Mouse (Mus musculus) kidney, adult 2 months (tissue): Measurements from ENCODE around the gene Gm17019. TPM values are rescaled to one million over a fixed set of nuclear protein-coding genes. Genes with fewer than 3 reads are reported as not detected.
"Not testable (repeated sequence)": the region's sequence is repeated elsewhere in the genome, so short reads cannot be mapped to it uniquely, and the experiment has no call there.

Source experiments
- DNase-seq: peaks from one replicate; pipeline ENCODE4 v3.0.0; 2021
- H3K27ac ChIP-seq: fragments of 200-500 bp; 2 replicates; pipeline ENCODE4 v1.5.1; 2012; ENCODE audit warnings: low read depth, low read length, control low read depth, inconsistent platforms; ENCODE audit not compliant: insufficient read depth
- H3K27me3 ChIP-seq: fragments of 200-500 bp; replicated peaks from 2 replicates; pipeline ENCODE4 v1.6.1; 2012; ENCODE audit warnings: mild to moderate bottlenecking, moderate library complexity, low read length, inconsistent platforms; ENCODE audit not compliant: control insufficient read depth, insufficient read depth
- H3K36me3 ChIP-seq: fragments of 200-500 bp; 2 replicates; pipeline ENCODE4 v1.6.1; 2012; ENCODE audit warnings: mild to moderate bottlenecking, moderate library complexity, low read length, inconsistent platforms; ENCODE audit not compliant: control insufficient read depth, insufficient read depth
- H3K4me1 ChIP-seq: fragments of 200-500 bp; 2 replicates; pipeline ENCODE4 v1.6.1; 2011; ENCODE audit warnings: low read length; ENCODE audit not compliant: control insufficient read depth, insufficient read depth
- H3K4me3 ChIP-seq: fragments of 200-500 bp; 2 replicates; pipeline ENCODE4 v1.5.1; 2011; ENCODE audit warnings: mild to moderate bottlenecking, low read depth, low read length, control low read depth; ENCODE audit not compliant: insufficient read depth
- WGBS: fragments of 180-500 bp; shearing (Covaris S2); methylation state at CpG from one replicate; pipeline ENCODE4 v1.1.7; 2018; 5-methylcytosine and 5-hydroxymethylcytosine counted together
- polyA plus RNA-seq: library from polyadenylated mRNA; depleted of rRNA; stranded (reverse); fragments of >200 nt; gene quantifications from 2 replicates; pipeline ENCODE4 v1.2.3, GENCODE M21; 2012; rRNA removed

Gene Gm17019
- not detected in 2 replicates for polyA plus RNA-seq

GRCm38 (mm10) chr5:15032898-15033297, at the start of gene Gm17019:
Gene Gm17019, minus strand, starts transcription at chr5:15032998.
- WGBS = 35% methylated on average over 1 of the region's 1 CpGs
- DNase-seq = not testable (repeated sequence)

DNA sequence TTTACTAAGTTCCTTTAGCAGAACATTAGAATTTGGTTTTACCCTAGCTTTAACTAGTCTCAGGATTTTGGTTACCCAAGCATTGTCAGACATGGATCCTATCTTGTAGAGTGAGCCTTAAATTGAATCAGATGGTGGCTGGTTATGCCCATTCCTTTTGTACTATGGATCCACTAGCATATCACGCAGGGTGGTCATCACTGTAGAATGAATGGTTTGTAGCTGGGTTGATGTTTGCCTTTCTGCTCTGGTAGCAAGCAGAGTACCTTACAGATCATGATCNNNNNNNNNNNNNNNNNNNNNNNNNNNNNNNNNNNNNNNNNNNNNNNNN, 29.6 kb upstream of the Gm17019 start:
- H3K27ac ChIP-seq, H3K4me3 ChIP-seq, DNase-seq, H3K4me1 ChIP-seq, H3K27me3 ChIP-seq, H3K36me3 ChIP-seq: not testable (repeated sequence)
- WGBS = 90% methylated on average over 1 of the region's 1 CpGs

More at GRCm38 (mm10) chr5:15032898-15033297, at the start of gene Gm17019:
- H3K36me3 ChIP-seq, H3K4me1 ChIP-seq, H3K27ac ChIP-seq, H3K27me3 ChIP-seq, H3K4me3 ChIP-seq: not testable (repeated sequence)

DNA sequence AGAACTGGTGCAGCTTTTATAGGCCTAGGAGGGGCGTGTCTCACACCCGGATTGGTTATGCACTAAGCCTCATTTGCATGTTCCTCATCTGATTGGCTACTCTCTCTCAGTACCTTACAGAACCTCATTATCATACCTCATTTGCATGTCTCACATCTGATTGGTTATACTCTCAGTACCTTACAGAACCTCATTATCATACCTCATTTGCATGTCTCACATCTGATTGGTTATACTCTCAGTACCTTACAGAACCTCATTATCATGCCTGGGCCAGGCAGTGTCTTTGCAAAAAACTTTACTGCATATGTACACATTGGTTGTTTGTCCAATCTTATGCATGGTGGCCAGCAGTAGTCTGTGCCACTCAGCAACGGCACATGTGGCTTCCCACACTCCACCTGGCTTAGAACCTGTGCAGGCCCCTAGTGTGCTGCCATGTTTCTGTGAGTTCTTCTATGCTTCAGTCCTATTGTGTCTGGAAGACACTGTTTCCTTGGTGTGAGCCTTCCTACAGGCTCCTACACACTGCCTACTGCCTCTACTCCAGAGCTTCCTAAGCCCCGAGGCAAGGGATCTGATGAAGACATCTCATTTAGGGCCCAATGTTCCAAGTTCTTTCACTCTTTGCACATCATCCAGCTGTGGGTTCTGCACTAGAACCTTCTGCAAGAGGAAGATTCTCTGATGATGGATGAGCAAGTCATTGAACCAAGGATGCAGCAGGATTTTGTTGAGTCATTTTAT, 29.0 kb upstream of the Gm17019 start:
- not testable (repeated sequence) for H3K36me3 ChIP-seq, DNase-seq, H3K27ac ChIP-seq, H3K4me3 ChIP-seq, H3K27me3 ChIP-seq, H3K4me1 ChIP-seq
- WGBS = 83% methylated on average over 4 of the region's 4 CpGs

DNA sequence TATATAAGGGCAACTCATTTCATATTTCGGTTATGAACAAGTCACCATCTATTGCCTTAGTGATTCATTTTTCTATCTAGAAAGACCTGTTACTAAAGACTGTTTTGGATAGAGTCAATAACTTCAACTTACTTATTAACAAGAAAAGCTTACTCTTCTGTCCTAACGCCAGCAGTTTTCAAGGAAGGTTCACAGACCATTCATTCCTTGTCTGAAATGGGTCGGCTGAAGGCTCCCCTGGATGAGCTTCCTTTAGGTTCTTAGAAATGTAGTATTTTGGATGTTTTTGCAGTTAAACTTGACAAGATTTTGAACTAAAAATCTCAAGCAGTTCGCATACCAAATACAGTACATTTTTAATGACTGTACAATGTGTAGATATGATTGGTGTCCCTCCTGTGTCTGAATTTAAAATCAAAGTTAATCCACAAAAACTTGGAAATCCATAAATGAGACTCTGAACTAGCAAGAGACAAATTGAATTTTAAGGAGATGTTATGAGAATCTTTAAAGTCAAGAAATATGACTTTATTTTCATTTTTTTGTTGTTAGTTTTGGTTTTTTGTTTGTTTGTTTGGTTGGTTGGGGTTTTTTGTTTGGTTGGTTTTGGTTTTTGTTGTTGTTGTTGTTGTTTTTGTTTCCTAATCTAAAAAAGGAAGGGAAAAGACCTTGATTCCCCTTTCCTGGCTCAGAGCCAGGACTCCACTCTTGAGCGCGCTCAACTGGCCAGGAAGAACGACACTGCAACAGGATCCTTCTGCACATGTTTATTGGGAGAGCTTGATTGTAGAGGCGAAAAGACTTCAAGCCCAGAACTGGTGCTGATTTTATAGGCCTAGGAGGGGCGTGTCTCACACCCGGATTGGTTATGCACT, 21.6 kb upstream of the Gm17019 start:
- not testable (repeated sequence) for H3K36me3 ChIP-seq, H3K4me1 ChIP-seq, H3K27me3 ChIP-seq, H3K27ac ChIP-seq, H3K4me3 ChIP-seq
- WGBS = 72% methylated on average over 10 of the region's 10 CpGs
- peak; percentile 65 for DNase-seq

DNA sequence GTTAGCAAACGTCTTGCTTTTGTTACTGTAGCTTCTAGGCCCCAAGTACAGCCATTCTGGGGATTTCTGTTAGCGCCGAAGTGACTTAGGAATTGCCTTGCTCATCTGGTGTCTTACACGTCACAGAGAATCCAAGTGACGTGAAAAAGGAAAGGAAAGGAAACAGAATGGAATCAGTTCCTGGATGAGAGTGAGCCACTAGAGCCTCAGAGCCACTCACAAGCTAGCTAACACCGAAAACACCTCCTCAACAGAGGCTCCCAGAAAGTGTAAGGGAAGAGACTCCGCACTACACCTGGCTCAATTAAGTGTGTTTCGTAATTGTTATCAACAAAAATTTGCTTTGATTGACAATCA, 20.8 kb upstream of the Gm17019 start:
- not testable (repeated sequence) for H3K4me1 ChIP-seq, H3K36me3 ChIP-seq, H3K27ac ChIP-seq, H3K27me3 ChIP-seq, H3K4me3 ChIP-seq, DNase-seq
- 72% methylated on average over 8 of the region's 8 CpGs for WGBS

- not testable (repeated sequence) for H3K27ac ChIP-seq, H3K27me3 ChIP-seq, H3K4me3 ChIP-seq, H3K36me3 ChIP-seq, DNase-seq, H3K4me1 ChIP-seq
- 79% methylated on average over 4 of the region's 4 CpGs for WGBS
Observed at GRCm38 (mm10) chr5:15052945-15053605, 20.3 kb upstream of the Gm17019 start.

DNA sequence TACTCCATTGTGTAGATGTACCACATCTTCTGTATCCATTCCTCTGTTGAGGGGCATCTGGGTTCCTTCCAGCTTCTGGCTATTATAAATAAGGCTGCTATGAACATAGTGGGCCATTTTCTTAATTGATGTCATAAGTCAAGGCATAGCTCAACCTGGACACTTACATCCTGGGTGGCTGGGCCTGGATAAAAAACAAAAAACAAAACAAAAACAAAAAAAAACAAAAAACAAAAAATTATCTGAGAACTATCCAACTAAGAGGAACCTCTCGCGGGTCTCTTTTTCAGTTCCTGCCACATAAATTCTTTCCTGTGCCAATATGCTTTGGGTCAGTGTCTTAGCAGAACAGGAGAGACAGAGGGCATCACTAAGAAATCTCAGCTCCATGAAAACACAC, 18.0 kb upstream of the Gm17019 start:
- not testable (repeated sequence) for H3K36me3 ChIP-seq, DNase-seq, H3K4me3 ChIP-seq, H3K27ac ChIP-seq, H3K27me3 ChIP-seq, H3K4me1 ChIP-seq
- WGBS = 70% methylated on average over 2 of the region's 2 CpGs

DNA sequence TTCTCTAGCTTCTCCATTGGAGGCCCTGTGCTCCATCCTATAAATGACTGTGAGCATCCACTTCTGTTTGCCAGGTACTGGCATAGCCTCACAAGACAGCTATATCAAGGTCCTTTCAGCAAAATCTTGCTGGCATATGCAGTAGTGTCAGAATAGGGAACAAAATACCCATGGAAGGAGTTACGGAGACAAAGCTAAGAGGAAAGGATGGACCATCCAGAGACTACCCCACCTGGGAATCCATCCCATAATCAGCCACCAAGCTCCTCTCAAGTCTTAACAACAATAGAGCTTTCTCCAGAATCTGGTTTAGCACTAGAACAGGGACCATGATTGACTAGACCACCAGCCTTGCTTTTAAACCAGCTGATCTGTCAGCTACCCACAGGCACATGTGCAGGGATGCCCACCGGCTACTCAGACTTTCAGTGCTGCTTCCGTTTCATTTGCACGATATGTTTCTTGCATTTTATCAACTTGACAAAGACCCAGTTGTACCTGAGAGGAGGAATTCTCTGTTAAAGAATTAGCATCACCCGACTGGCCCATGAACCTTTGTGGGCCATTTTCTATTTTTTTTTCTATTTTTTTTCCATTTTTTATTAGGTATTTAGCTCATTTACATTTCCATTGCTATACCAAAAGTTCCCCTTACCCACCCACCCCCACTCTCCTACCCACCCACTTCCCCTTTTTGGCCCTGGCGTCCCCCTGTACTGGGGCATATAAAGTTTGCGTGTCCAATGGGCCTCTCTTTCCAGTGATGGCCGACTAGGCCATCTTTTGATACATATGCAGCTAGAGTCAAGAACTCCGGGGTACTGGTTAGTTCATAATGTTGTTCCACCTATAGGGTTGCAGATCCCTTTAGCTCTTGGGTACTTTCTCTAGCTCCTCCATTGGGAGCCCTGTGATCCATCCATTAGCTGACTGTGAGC, 12.3 kb upstream of the Gm17019 start:
- DNase-seq, H3K4me1 ChIP-seq, H3K27ac ChIP-seq, H3K27me3 ChIP-seq, H3K36me3 ChIP-seq, H3K4me3 ChIP-seq: not testable (repeated sequence)
- 89% methylated on average over 9 of the region's 9 CpGs for whole genome bisulfite sequencing

DNA sequence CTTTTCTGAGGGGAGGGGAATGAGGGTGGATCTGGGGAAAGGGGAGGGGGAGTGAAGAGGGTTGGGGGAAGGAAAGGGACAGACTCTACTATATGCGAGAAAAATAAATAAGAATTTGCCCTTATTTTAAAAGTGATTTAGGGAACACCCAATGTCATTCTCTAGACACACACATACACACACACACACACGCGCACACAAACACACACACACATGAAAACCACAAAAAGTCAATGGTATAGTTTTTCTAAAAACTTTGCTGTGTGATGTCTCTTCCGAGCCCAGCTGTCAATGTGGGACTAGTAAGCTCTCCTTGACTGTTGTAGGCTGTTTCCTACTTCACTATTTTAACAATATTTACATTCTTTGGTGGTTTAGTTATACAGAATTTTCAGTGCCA, 8.0 kb upstream of the Gm17019 start:
- H3K27me3 ChIP-seq, H3K4me3 ChIP-seq, H3K36me3 ChIP-seq, H3K4me1 ChIP-seq, DNase-seq, H3K27ac ChIP-seq: not testable (repeated sequence)
- WGBS = 54% methylated on average over 4 of the region's 4 CpGs

DNA sequence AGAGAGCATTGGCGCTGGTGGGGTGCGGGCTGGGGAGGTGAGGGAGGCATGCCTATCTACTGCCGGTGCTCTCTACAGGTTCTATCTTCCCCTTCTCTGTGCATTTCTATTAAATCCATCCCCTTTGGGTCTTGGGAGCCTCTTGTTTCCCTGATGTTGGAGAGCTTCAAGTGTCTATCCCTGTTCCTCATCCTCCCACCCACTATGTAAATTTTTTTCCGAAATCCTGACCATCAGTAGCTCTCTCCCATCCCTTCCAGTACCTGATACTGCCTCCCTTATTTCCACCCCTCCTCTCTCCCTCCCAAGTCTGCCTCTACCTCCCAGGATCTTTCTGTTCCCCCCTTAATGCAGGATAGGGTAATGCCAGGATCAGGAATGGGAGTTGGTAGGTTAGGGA, 7.2 kb upstream of the Gm17019 start:
- not testable (repeated sequence) for DNase-seq, H3K27ac ChIP-seq, H3K4me3 ChIP-seq, H3K27me3 ChIP-seq, H3K4me1 ChIP-seq, H3K36me3 ChIP-seq
- 82% methylated on average over 4 of the region's 4 CpGs for WGBS
